Mouse (Mus musculus): ENCODE data around the gene Lrrc1.

Lrrc1 gene

DNA sequence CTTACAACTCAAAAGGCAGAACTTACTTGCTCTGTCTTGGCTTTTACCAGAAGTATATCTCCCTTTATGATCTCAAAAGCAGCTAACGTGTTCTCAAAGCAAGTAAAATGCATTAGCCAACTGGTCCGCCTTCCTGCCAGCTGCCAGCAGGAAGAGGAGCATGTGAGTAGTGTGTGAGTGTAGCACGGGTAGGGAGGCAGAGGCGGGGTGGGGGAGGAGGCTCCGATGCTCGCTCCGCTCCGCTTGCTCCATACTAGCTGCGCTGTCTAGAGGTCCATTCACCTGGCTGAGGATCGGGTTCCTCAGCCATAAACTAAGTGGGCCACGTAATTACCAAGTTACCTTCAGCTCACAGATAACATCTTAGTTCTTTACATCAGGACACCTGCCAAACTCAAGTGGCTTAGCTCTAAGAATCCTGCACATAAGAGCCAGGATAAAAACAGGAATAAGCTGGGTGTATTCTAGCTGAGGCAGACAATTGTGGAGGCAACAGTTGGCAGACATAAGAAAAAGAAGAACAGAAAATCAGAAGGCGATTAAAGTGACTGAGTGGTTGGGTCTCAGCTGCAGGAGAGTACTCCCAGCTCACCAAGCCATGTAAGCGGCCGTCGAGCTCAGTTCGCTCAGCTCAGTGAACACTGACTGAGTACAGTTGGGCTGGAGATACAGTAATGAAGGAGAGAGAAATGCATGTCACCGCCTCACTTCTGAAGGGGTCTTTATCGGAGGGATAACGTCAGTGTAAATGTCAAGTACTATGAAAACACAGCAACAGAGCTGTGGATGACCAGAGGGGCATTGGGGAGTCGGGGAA, 74.7 kb downstream of the Lrrc1 start:
- DNase-seq (ENCODE audit: low read depth in 2 of 2, low spot score in 2 of 2), result peak; percentile 21 to 23

GRCm38 (mm10) chr9:77466926-77467325, 77.7 kb downstream of the Lrrc1 start:
- peak in 1 of 2 experiments; percentile 14 for DNase-seq (ENCODE audit: low read depth in 2 of 2, low spot score in 2 of 2)

GRCm38 (mm10) chr9:77465401-77465800, 79.3 kb downstream of the Lrrc1 start:
- DNase-seq (ENCODE audit: low read depth in 2 of 2, low spot score in 2 of 2), result no peak

DNA sequence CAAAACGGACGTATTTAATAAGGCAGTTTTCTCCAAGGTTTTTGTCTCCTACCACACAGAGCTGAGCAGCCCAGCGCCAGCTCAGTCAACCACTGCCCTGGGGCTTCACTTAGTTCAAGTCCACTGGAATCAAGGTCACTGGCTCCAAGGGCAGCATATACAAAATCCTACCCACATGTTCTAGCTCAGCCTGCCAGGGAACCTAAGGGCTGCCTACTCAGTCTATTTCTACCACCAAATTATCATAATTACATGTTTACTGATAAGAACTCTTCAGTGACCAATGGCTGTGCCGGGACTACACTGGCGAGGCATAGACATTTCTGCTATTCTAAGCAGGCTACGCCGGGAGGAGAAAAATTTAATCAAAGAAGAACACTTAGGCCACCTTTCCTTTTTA, 80.8 kb downstream of the Lrrc1 start:
- no peak for DNase-seq (ENCODE audit: low read depth in 2 of 2, low spot score in 2 of 2)

GRCm38 (mm10) chr9:77463195-77463594, 81.5 kb downstream of the Lrrc1 start:
- DNase-seq (ENCODE audit: low read depth in 2 of 2, low spot score in 2 of 2), result no peak

DNA sequence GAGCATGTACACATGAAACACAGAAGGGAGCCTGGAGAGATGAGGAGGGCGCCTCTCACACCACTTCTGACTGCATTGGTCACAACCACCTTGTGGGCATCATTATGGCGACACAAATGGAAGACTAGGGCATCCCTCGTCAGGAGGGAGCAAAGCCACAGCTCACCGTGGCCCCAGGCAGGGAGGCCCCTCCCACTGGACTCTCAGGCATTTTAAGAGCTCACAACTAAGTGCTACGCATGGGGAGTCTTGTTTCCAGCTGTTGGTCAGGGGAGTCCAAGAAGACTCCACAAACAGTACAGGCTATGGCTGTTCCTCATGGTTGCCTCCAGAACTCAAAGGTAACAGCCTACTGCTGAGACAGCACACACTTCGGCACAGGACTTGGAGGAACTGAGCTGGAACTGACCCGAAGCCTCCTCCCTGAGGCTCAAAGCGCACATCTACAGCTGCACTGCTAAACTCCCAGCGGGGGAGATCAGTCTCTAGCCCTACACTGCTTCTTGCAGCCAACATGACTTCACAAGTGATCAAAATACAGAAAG, 83.2 kb downstream of the Lrrc1 start:
- no peak for DNase-seq (ENCODE audit: low read depth in 2 of 2, low spot score in 2 of 2)

DNA sequence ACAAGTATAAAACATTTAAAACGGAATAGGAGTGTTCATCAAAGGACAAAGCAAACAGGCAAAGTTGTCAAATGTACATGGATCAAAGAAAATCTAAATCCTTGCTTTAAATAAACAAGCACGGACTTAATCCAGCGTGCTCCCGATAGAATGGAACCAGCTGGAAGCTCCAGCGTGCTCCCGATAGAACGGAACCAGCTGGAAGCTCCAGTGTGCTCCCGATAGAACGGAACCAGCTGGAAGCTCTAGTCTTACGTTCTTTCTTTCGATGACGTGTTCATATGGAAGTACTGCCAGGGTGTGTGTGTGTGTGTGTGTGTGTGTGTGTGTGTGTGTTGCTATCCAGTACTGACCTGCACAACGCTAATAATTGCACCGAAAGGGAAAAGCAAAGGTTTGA, 84.3 kb downstream of the Lrrc1 start:
- DNase-seq (ENCODE audit: low read depth in 2 of 2, low spot score in 2 of 2), result no peak

DNA sequence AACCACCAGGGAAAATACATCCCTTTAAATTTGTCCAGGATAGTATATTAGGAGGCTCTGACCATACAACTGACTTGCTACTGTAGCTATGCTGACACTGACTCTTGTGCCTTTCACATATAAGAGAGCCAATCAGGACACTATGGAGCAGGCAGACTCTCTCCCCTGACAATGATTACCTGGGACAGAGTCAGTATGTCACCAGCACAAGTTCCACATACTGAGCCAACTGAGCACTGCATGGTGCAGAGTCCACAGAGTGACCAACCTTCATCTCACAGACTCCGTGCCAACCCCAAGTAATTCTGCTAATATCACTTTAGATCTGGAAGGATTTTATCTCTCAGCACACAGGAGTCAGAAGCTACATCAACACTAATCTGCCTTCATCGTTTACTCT, 85.3 kb downstream of the Lrrc1 start:
- no peak for DNase-seq (ENCODE audit: low read depth in 2 of 2, low spot score in 2 of 2)

GRCm38 (mm10) chr9:77456169-77456826, 88.4 kb downstream of the Lrrc1 start:
- DNase-seq (ENCODE audit: low read depth in 2 of 2, low spot score in 2 of 2), result no peak

DNA sequence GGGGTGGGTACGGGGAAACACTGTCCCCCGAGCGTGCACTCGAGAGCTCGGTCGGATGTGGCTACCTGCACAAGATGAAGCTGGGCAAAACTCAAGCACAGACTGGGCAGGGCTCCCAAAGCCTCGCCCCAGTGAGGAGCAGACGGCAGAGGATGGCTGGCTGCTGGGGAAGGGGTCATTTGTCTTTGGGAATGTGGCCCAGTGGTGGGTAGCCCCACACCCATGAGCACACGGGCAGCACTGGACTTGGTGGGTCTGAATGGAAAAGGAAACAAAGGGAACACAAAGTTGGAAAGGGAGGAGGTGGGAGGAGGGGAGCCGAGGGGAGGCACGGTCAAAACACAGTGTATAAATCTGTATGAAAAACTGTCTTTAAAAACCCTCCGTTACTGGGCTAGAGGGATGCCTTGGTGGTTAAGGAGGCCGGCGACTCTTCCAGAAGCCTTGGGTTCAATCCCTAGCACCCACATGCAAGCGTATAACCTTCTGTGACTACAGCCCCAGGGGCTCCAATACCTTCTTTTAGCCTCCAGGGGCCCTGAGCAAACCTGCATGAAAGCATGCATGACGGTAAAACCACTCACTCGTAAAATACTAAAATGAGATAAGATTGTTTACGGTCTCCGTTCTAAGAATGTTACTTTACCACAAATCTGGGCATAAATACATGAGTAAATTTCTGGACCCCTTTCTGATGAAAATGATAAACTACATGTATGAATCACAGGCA, 89.1 kb downstream of the Lrrc1 start:
- no peak for DNase-seq (ENCODE audit: low read depth in 2 of 2, low spot score in 2 of 2)

GRCm38 (mm10) chr9:77452046-77452807, 92.4 kb downstream of the Lrrc1 start:
- DNase-seq (ENCODE audit: low read depth in 2 of 2, low spot score in 2 of 2), result no peak

DNA sequence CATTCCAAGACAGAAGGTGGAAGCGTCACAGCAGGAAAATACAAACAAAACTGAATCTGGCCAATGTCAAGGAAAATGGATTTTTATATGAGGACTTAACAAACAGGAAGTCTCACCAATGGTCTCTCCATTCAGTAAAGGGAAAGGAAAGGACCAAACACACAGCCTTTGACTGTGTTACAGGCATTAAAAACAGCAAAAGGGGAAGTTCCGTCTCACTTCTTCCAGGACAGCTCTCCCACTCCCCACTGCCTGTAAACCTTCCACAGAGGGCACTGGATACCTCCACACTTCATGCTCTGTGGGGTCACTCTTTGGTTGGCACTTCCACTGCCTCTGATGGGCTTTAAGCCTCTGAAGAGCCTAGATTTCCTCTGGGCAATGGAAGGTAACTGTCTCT, 94.2 kb downstream of the Lrrc1 start:
- no peak for DNase-seq (ENCODE audit: low read depth in 2 of 2, low spot score in 2 of 2)

GRCm38 (mm10) chr9:77444876-77445275, 99.8 kb downstream of the Lrrc1 start:
- no peak for DNase-seq (ENCODE audit: low read depth in 2 of 2, low spot score in 2 of 2)

- DNase-seq (ENCODE audit: low read depth in 2 of 2, low spot score in 2 of 2), result no peak
These were observed 105.3 kb downstream of the Lrrc1 start for GRCm38 (mm10) chr9:77439371-77439770.

DNA sequence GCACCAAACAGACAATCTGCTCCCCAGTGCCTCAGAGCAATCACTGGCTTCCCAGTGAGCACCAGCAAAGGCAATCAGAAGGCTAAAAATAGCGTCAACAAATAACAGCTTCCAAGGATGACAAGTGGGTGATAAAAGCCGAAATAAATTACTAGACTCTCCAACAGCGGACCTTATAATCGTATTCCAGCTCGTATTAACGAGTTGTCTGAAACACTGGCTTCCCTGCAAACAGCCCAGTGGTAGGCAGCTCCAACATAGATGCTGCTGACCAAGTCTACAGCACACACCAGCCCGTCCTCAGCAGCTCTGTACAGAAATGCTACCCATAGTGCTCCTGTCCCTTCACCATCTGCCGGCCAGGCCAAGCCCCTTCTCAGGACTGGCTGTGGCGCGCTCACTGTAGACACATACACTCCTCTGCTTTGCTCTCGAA, 105.8 kb downstream of the Lrrc1 start:
- DNase-seq (ENCODE audit: low read depth in 2 of 2, low spot score in 2 of 2), result no peak

- DNase-seq (ENCODE audit: low read depth in 2 of 2, low spot score in 2 of 2), result no peak
These were observed 107.5 kb downstream of the Lrrc1 start for GRCm38 (mm10) chr9:77437131-77437530.

- no peak for DNase-seq (ENCODE audit: low read depth in 2 of 2, low spot score in 2 of 2)
These were observed 109.7 kb downstream of the Lrrc1 start for GRCm38 (mm10) chr9:77434965-77435364.

DNA sequence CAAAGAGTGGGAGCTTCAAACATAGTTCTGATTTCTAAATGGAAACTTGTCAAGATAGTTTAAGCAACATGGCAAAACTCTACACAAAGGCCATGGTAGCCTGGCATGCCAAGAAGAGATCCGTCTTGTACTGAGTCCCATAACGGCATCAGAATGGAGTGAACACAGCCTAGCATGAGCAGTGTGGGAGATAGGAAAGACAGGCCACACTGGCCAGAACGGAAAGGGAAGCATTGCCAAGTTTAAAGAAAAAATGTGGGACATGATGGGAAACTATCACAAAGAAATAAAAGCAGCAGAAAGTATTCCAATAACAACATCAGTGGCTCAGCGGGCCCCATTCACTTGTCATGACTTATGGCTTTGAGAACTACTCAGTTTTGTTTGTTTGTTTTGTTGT, 111.2 kb downstream of the Lrrc1 start:
- no peak for DNase-seq (ENCODE audit: low read depth in 2 of 2, low spot score in 2 of 2)

DNA sequence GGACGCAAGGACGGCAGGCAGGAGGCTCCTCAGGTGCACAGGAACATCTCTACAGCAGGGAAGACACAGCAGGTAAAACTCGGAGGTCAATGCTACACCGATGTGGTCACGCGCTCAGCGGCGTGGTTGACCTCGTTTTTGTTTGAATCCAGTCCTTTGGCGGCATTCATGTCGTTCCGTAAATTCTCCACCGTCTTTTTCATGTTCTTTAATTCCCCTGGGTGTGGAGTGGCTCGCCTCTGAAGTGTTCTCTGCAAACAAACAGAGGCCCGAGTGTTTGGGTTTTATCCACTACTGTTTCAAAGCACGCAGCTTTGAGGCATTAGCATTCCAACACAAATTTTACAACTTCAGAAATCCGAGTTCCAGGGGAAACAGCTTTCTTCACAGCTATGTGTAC, 112.6 kb downstream of the Lrrc1 start:
- no peak for DNase-seq (ENCODE audit: low read depth in 2 of 2, low spot score in 2 of 2)

- no peak for DNase-seq (ENCODE audit: low read depth in 2 of 2, low spot score in 2 of 2)
These were observed 114.1 kb downstream of the Lrrc1 start for GRCm38 (mm10) chr9:77430413-77431087.
